Mouse (Mus musculus) hematopoietic stem cell, adult 5-6 weeks (primary cell): ENCODE data around the gene Neurl1a. TPM values are rescaled to one million over a fixed set of nuclear protein-coding genes. Genes with fewer than 3 reads are reported as not detected.

Source experiments
- ATAC-seq, 2 experiments: fragments of 125-278 bp in 1 of 2; replicated peaks in 1 of 2; 2 replicates each; pipeline ENCODE4 v1.8.0; 2016 to 2017; ENCODE audit warnings: inconsistent platforms in 2 of 2, mild to moderate bottlenecking in 2 of 2, moderate number of reproducible peaks in 2 of 2, low read depth in 1 of 2, moderate TSS enrichment in 1 of 2; ENCODE audit not compliant: low FRiP score in 2 of 2, poor library complexity in 2 of 2, severe bottlenecking in 2 of 2, insufficient read depth in 1 of 2, low TSS enrichment in 1 of 2
- total RNA-seq: library from RNA; stranded (forward); fragments of 172-1452, 232-1000 nt; gene quantifications from 2 replicates; pipeline ENCODE4 v1.2.3, GENCODE M21; 2017

Neurl1a gene
- total RNA-seq, 1 experiment from 2014 or later, result not detected

- ATAC-seq, result no peak
Measured at GRCm38 (mm10) chr19:47286886-47287450, 108.3 kb downstream of the Neurl1a start.

- no peak for ATAC-seq
Measured at GRCm38 (mm10) chr19:47291307-47292080, 112.9 kb downstream of the Neurl1a start.

GRCm38 (mm10) chr19:47292451-47292951 lies 113.9 kb downstream of the Neurl1a start:
- no peak for ATAC-seq

- no peak for ATAC-seq
Measured at GRCm38 (mm10) chr19:47298100-47298499, 119.5 kb downstream of the Neurl1a start.

- ATAC-seq, result no peak
Measured at GRCm38 (mm10) chr19:47301303-47302190, 122.9 kb downstream of the Neurl1a start.

- no peak for ATAC-seq
Measured at GRCm38 (mm10) chr19:47302191-47302852, 123.7 kb downstream of the Neurl1a start.

- no peak for ATAC-seq
Measured at GRCm38 (mm10) chr19:47303128-47303527, 124.5 kb downstream of the Neurl1a start.

- no peak for ATAC-seq
Measured at GRCm38 (mm10) chr19:47304170-47304745, 125.6 kb downstream of the Neurl1a start.

- no peak for ATAC-seq
Measured at GRCm38 (mm10) chr19:47305401-47305800, 126.8 kb downstream of the Neurl1a start.

GRCm38 (mm10) chr19:47306128-47306916 lies 127.7 kb downstream of the Neurl1a start:
- ATAC-seq, result no peak

- ATAC-seq, result no peak
Measured at GRCm38 (mm10) chr19:47306917-47307315, 128.3 kb downstream of the Neurl1a start.

Other genes starting within 250 kb of the Neurl1a start
- gene Ina, start 164.1 kb upstream of the Neurl1a start, total RNA-seq, result not detected in 2 replicates
- 93.0 and 138 TPM in 2 replicates for gene Nt5c2, start 163.7 kb upstream of the Neurl1a start, total RNA-seq
- gene Pcgf6, start 127.9 kb upstream of the Neurl1a start, total RNA-seq, result 19.8 and 20.0 TPM in 2 replicates
- 19.2 and 20.9 TPM in 2 replicates for gene Taf5, start 111.1 kb upstream of the Neurl1a start, total RNA-seq
- gene Usmg5, start 88.2 kb upstream of the Neurl1a start, total RNA-seq, result 376 and 413 TPM in 2 replicates
- 20.9 and 24.7 TPM in 2 replicates for gene Pdcd11, start 88.1 kb upstream of the Neurl1a start, total RNA-seq
- 16.1 and 18.8 TPM in 2 replicates for gene Calhm2, start 40.5 kb upstream of the Neurl1a start, total RNA-seq
- not detected in 2 replicates for gene Calhm1, start 34.6 kb upstream of the Neurl1a start, total RNA-seq
- not detected in 2 replicates for gene Calhm3, start 21.1 kb upstream of the Neurl1a start, total RNA-seq